Mouse (Mus musculus) A20 (cell line): Measurements from ENCODE around the gene Scube2.

Source experiments
- DNase-seq: peaks from one replicate; pipeline ENCODE4 v3.0.0-alpha.2; 2011; ENCODE audit warnings: low read depth, low spot score

Gene Scube2

DNA sequence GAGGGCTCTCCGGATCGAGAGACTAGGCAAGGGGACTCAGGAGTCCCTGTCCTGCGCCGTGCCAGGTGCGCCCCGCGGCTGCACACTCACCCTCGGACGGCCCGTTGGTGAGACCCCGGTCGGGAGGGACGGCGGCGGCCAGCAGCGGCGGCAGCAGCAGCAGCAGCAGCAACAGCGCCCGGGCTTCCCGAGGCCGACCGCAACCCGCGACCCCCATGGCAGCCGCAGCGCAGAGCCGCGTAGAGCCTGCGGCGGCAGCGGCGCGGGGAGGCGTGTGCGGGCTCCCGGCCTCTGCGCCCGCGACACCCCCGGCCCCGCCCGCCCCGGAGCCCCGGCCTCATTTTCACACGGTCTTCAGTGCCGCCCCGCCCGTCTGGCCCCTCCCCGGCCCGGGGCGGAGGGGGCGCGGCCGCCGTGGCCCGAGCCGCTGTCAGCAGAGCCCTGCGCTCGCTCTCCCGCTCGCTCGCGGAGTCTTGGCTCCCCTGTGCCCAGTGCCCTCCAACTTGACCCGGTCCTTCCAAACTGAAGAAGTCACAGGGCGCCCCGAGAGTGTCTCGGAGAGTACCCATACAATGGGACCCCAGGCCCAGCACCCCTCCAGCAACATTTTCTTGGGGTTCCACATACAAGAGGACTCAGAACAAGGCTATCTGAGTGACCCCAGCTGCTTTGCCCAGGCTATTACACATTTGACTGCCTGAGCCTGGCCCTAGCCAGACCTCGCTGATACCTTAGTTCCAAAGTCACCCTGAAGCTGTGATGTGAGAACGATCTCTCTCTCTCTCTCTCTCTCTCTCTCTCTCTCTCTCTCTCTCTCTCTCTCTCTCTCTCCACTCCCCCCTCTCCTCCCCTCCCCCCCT, at the start of gene Scube2:
Gene Scube2, minus strand, starts transcription at position 310 of the 860 bp plus-strand sequence.
- DNase-seq: no peak

DNA sequence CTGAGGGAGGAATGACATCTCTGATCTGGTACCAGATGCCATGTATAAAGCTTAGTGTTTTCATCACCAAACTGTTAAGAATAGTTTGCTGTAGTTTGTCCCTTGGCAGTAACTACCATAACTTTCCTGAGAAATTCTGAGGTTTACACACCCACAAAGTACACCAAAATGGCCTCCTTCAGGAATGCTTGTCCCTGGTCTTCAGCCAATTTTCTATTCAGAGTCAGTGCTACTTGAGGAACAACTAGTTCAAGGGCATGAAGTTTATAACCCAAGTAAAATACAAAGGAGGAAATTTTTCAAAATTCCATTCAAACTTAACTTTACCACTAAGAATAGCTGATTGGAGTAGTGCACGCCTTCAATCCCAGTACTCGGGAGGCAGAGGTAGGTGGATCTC, 40.7 kb upstream of the Scube2 start:
- DNase-seq: no peak

DNA sequence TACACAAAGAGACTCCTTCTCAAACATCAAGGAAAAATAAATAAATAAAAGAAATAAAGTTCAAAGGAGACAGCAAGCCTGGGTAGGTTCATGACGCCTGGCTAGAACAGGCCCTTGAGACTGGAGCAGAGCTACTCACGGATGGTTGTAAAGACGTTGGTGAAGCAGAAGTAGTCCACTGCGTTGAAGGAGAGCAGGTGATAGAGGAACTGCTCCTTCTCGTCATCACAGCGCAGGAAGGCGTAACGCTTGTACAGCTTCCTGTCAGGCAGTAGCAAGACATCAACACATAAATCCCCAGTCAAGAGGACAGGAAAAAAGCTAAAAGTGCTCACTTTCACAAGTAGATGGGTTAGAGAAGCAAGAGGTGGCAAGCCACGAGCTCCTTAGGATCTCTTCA, 35.4 kb upstream of the Scube2 start:
- DNase-seq: no peak

DNA sequence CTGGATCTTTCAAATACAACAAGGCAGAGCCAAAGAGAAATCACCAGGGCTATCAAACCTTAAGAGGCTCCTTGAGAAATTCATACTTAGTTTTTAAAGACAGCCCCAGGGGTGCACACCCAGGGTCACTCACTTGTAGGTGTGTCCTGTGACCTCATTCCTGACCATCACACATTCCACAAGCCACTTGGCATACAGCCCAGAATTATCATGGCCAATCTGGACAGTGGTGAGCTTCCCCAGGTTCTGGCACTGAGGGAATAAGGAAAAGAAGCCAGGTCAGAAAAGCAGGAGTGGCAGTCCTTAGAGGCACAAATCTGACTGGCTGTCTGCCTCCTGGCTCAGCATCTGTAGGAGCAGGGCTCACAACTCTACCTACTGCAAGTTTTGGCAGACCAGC, 33.4 kb upstream of the Scube2 start:
- DNase-seq: no peak

DNA sequence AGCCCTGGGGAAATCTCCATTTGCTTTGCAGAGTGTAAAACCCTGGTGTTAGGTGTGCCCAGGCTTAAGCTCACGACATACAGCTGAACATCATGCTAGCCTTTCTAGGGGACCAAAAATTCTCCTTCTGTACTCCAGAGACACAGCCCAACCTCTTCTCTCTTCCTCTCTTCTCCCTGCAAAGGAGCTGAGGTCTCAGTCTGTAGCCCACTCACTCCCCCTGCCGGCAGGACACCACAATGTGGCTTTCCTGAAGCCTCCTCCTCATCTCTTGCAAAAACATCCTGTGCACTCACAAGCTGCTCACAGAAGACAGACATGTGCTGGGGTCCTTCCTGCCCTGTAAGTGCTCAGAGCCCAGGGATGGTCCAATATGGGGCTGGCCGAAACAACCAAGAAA, 27.1 kb upstream of the Scube2 start:
- DNase-seq: peak; percentile 27

DNA sequence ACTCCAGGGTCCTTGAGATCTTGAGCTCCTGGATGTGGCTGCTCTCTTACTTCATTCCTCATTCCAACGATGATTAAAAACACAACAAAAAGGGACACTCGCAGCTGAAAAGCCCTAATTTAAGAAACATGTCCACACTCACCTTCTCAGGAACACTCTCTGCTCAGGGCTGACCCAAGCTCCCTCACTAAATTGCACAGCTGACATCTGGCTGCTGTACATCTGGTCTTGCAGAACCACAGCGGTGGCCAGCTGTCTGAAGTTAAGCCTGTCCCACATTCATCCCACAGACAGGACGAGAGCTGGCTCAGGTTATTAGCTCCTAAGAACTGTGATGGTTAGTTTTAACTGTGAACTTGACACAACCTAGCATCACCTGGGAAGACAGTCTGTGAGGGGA, 26.3 kb upstream of the Scube2 start:
- DNase-seq: no peak

DNA sequence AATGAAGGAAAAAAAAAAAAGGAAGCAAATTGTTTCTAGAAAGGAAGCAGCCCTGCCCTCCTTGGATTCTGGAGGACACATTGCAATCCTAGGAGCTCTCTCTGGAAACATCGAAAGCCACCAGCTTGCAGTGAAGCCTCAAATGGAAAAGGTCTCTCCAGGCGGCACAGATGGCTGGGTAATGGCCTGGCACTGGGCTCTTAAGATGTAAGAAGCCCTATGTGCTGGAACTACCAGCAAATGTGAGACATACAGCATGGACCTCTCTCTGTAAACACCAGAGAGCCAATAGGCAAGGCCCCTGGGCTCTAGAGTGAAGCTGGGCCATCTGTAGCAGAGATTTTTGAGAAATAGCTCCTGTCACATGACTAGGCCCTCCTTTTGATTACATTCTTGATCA, 24.8 kb upstream of the Scube2 start:
- DNase-seq: no peak

DNA sequence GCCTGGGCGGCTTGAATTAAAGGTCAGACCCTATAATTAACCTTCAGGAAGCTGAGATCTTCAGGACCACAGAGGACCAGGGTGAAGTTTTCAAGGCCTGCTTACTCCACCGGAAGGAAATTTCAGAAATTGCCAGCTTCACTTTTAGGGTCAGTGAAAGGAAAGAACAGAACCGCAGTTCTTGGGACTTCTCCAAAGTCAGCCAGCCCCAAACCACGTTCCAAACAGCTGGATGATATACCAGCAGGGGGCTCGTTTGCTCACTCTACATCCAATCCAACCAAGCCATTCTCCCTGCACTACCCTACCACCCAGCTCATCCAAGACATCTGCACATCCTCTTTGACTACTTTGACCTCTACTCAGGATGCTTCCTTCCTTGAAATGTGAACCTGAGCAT, 23.8 kb upstream of the Scube2 start:
- DNase-seq: no peak

DNA sequence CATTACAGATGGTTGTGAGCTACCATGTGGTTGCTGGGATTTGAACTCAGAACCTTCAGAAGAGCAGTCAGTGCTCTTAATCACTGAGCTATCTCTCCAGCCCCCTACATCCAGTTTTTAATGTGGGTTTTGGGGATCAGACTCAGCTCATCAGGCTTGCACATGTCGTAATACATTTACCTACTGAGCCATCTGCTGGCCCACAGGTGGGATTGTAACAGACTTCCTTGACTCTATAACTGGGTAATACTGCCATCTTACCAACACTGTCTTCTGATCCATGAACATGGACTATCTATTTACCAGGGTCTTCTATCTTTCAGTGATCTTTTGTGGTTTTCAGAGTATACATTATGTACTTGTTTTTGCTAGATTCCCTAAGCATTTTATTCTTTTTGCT, 20.8 kb upstream of the Scube2 start:
- DNase-seq: peak; percentile 8

DNA sequence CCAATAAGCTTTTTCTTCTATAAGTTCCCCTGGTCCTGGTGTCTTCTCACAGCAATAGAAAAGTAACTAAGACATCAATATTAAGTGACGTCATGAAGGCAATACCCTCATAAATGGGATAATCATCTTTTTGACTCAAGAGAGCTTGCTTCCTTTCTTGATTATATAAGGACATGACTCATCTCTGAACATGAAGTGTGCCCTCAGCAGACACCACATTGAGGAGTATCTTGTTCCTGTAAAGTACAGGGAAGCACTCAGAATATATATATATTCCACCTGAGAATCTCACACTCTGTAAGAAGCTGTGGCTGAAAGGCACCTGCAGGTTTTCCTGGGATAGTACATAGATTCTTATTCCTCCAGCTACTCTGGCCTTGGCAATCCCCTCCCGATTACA, 17.1 kb upstream of the Scube2 start:
- DNase-seq: no peak

DNA sequence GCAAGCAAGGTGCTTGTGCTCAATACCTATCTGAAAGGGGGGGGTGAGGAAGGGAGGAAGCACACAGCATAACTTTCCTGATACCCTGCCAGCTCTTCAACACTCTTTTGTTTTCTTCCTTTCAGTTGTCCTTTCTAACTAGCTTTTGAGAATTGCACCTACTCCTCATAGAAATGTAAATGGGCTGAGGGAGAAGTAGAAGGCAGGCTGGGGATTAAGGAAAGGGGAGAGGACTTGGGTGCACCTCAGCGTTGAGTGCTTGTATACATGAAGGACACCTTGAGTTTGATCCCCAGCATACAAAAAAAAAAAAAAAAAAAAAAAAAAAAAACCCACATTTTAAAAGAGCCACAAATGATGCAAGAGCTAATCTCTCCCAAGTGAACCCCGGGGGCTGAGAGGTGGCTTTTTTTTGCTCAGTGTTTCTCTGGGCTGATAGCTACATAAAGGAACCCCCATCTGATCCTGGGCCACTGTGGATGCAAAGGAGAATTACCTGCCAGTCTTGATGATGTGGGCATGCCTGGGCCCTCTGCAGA, 16.2 kb upstream of the Scube2 start:
- DNase-seq: no peak

DNA sequence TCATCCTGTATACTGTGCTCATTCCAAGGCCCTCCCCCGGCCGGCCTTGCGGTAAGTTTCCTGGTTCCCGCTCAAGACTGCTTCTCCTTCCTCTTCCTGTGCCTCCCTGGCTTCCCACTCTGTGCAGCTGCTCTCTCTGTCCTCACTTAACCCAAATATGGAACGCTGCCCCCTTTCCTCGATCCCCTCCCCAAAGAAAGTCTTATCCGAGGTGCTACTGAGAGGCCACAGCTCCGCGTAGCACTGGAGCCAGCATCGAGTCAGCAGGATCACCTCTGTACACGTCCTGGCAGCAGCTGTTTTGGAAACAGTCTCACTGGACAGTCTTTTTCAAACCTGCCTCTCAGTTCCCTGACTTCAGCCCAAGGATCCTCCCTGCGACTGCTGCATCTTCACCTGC, 13.7 kb upstream of the Scube2 start:
- DNase-seq: no peak

DNA sequence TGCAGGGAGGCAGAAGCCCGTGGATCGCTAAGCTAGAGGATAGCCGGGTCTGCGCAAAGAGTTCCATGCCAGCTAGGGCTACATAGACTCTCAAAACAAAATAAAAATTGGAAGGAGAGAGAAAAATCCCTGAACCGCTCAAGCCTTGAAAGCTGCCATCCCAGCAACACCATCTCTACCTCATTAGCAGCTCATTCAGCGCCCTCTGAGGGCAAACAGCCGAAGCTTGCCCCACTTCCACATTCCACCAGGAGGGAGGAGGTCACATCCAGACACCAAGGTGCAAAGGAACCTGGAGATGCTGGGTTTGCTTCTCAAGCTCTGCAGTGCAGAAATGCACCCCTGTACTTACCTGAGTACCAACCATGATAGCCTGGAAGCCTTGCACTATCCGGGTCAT, 10.6 kb upstream of the Scube2 start:
- DNase-seq: no peak

DNA sequence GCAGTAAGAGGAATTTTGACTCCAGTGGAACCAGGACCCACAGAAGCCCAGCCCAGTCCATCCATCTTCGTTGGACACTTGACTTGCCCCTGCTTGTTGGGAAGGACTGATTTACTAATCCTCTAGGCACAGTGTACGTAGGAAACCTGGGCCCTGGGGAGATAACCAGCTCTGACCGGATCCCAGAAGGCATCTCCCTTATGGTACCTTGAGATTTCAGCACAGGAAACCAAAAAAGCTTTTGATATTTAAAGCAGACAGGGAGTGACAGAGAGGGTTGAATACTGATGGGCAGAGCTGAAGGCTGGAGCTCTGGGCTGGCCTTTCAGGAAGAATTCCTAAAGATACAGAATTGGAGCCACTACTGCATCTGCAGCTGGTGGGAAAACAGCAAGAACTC, 10.1 kb upstream of the Scube2 start:
- DNase-seq: no peak

DNA sequence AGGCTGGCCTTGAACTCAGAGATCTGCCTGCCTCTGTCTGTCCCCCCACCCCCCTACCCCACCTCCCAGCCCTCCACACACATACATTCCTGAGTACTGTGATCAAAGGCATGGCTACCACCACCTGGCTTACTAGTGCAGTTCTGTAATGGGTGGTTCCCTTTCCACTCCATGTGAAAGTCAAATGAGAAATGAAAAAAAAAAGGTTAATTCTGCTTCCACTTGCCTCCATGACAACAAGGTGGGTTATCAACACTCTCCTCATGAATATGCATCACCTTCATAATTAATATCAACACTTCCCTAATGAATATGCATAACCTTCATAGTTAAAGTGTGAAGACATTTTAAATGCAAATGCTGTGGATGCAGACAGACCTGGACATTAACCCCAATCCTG, 9.6 kb upstream of the Scube2 start:
- no peak for DNase-seq

DNA sequence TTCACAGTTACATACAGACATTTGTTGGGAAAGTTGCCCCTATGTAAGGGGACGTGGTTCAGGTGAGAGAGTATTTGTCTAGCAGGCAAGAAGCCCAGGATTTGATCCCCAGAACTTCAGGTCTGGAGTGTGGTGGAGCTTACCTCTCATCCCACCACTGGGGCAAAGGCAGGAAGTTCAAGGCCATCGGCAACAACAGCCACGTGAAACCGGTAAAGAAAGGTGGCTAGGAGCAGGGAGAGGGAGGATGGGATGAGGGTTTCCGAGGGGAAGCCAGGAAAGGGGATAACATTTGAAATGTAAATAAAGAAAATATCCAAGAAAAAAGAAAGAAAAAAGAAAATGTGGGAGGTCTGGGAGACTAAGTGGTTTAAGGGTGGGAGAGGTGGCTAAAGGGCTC, 7.7 kb upstream of the Scube2 start:
- no peak for DNase-seq

DNA sequence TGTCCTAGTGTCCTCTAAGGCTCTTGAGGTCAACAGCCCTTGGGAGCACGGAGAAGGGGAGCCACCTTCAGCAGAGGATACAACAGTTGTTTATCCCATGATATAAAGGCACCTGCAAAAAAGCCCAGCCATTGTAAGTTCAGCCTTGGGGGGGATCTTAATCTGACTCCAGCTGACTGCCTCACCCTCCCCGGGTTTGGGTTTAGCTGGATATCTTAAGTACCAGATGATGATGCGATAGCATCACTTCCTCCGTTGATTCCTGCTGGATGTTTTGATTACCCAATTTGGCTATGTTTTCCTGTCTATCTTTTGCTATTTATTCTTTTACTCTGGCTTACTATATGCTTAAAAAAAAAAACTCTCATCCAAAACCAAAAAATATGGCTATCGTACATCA, 5.8 kb upstream of the Scube2 start:
- no peak for DNase-seq

DNA sequence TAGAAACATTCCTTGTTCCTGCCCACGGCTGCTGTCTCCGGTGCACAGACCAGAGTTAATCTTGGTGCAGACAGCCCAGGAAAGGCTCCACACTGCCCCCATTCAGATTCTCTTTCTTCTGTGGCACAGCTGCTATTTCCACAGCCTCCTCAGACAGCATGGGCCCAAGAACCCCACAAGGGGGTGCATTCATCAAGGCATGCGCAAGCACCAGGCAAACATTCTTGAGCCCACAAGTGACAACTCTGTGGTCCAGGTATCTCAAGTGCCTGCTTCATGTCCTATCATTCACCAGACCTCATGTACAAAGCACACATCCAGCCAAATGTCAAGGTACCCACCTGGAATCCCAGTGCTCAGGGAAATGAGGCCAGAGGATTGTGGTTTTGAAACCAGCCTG, 3.0 kb upstream of the Scube2 start:
- peak; percentile 16 for DNase-seq

DNA sequence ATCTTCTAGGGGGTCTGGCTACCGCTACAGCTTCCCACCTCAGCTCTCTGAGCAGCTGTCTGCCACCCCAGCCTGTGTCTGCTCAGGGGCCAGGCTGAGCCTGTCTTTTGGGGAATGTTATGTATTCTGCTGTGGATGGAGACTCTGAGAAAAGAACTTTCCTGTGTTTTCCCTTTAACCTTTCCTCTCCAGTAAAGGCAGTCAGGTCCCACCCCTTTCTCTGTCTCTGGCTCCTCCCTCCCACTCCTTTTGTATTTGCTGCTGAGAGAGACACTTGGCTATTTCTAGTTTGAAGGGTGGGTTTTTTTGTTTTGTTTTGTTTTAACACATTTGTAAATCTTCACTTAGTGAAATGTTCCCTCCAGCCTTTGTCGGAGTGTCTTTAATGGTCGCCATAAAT, 1.2 kb upstream of the Scube2 start:
- DNase-seq: no peak

DNA sequence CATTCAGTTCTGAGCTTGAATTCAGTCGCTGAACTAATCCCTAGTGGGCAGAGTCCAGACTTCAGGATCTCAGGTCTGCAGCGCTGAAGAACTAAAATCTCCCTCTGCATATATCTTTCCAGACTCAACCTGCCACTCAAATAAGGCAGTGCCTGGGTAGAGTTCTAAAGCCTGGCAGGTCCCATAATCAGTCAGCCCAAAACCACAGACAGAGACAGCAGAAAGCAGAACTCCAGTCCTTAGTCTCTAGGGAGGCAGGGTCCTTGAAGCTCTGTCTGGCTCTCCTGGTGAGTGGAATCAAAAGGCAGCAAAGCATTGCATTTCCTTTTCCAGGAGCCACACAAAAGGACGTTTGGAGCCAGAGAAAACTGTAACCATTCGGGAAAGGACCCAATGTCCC, 1.9 kb downstream of the Scube2 start:
- DNase-seq: no peak

DNA sequence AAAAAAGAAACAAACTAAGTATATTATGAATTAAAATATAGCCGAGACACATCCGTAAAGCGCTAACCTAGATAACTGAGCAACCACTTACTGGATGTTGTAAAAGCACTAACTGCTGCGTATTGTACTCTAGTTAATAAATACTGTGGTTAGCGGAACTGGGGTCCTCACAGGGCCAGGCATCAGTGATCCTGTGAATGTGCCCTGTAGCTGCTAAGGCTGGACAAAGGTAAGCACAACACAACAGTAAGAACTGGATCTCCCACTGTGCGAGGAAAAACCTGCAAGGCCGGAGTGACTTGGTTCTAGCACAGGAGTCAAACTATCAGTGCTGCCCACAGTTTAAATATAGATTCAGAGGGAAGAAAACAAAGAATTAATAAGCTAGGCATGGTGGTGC, 5.3 kb downstream of the Scube2 start:
- DNase-seq: no peak

DNA sequence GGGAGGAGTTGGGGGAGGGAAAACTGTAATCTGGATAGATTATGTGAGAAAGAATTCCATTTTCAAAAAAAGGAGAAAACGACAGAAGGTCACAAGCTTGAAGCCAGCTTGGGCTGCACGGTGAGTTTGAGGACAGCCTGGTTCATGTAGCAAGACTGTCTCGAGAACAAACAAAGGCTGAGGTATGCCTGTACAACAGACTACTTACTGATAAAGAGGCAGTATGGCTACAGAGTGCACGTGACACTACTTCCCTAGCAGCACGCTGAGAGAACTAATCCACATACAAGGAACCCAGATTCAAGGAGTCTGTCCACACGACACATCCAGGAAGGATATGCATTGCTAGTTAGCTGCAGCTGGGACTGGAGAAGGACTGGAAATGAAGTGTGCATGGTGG, 6.1 kb downstream of the Scube2 start:
- no peak for DNase-seq

DNA sequence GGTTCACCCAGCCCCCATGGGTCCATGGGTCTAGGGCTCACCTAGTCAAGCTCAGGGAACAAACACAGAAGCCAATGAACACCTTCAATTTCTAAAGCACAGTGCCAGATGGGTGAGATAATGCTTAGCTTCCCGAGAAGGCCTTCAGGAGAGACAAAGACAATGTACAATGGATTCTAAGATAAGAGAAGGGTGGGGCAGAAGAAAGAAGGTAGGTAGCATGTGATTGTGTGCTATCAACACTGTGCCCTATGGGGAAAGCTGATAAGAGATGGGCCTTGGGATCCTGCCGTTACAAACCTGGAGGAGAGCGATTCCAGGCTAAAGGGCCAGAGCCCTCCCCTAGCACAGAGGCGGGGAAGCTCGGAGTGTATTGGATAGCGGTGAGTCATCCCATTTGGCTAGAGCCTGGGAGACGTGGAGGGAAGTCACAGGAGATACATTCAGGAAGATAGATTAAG, 12.7 kb downstream of the Scube2 start:
- no peak for DNase-seq

DNA sequence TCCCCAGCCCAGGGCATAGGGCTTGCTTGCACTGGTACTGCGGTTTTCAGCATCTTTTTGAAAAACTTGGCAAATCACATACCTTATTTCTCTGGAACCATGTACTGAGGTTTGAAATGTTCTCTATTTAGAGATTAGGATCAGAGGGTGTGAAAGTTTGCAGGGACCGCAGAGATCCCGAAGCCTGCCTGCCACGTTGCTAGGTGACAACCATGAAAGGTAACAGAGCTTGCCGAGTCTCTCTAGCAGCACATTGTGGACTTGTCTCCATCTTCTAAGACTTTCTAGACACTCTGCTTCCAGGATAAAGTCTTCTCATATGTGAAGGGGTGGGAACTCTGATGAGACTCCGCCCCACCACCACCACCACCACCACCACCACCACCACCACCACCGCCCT, 13.5 kb downstream of the Scube2 start:
- DNase-seq: no peak
